Comparison of ENCODE assay signal across 8 mouse cellular contexts in genomic region chr3:52140162-52140561, GRCm38 (mm10). TPM values are rescaled to one million over a fixed set of nuclear protein-coding genes. Genes with fewer than 3 reads are reported as not detected.
DNase-seq lines count a peak whose midpoint lies in the region; ATAC-seq and TF ChIP-seq lines count a peak whose summit lies in the region.
"Had no signal": no experiment of that assay in that cellular context is flagged by ENCODE, and none has a peak within 500 bp of the region (broad histone marks: within the 10 kb centered on the region; RNA-seq: fewer than 3 reads in every experiment).

No protein-coding gene starts in this region.

- peak; percentile 74; the same call in 1 of the 2 replicates for ATAC-seq in lung, embryonic 14.5 days (ENCODE audit: insufficient read depth)

- H3K4me2 ChIP-seq in lung, embryonic 14.5 days: no peak overlapping the region

- TF ChIP-seq POLR2A in cerebellum, adult 2 months (IDR thresholded peaks at IDR 0.05; ENCODE audit: borderline replicate concordance, insufficient read depth, low read length): no peak

- peaks cover 8% of the 10 kb centered on the region; the same call in 1 of the 2 replicates for H3K4me1 ChIP-seq in cerebellum, adult 2 months (ENCODE audit: control insufficient read depth, insufficient read depth, low read length)
- no peaks in the 10 kb centered on the region for H3K4me1 ChIP-seq in lung, embryonic 14.5 days (ENCODE audit: insufficient read depth)

- H3K36me3 ChIP-seq in lung, embryonic 14.5 days (ENCODE audit: insufficient read depth): no peaks in the 10 kb centered on the region

- H3K4me3 ChIP-seq in cerebellum, adult 2 months (replicated peaks; ENCODE audit: insufficient read depth, low read depth, low read length): no peak overlapping the region
- no peak overlapping the region for H3K4me3 ChIP-seq in lung, embryonic 14.5 days (ENCODE audit: low read depth, low read length)

- intact Hi-C loops in heart, postnatal 36 days (cut with DNase I): no loop called here

- DNase-seq in testis, postnatal 10 days (ENCODE audit: low spot score): peak; percentile 45
- DNase-seq in testis, postnatal 14 days (ENCODE audit: low spot score): no peak
- peak; percentile 72 to 81 for DNase-seq in cerebellum, adult 2 months
- peak; percentile 21 to 34 for DNase-seq in heart, postnatal 36 days
- peak; percentile 71 for DNase-seq in lung, embryonic 14.5 days
- DNase-seq in telencephalon, adult 2 months (ENCODE audit: low read depth, low spot score): peak; percentile 81
- DNase-seq in spleen, adult 12 weeks (ENCODE audit: low spot score): no peak

- no peak overlapping the region for H3K27ac ChIP-seq in cerebellum, adult 2 months (ENCODE audit: insufficient read depth, low read length)
- H3K27ac ChIP-seq in lung, embryonic 14.5 days (ENCODE audit: low read depth): no peak overlapping the region
- H3K27ac ChIP-seq: liver, embryonic 14.5 days had no signal

- 18% methylated on average over 16 of the region's 16 CpGs for WGBS in cerebellum, adult 2 months
- 37% methylated on average over 16 of the region's 16 CpGs for WGBS in lung, embryonic 14.5 days

- no peaks in the 10 kb centered on the region for H3K9me3 ChIP-seq in lung, embryonic 14.5 days (ENCODE audit: low read depth, low read length)

- no peak overlapping the region for H3K9ac ChIP-seq in lung, embryonic 14.5 days
- H3K9ac ChIP-seq: liver, embryonic 14.5 days had no signal

- no peak for TF ChIP-seq CTCF in cerebellum, adult 2 months (IDR thresholded peaks at IDR 0.05; ENCODE audit: borderline replicate concordance, insufficient read depth, low read depth, low read length)
- no peak for TF ChIP-seq CTCF in lung, embryonic 14.5 days (IDR thresholded peaks at IDR 0.05; ENCODE audit: low read depth)

- no peaks in the 10 kb centered on the region for H3K27me3 ChIP-seq in cerebellum, adult 2 months (ENCODE audit: control insufficient read depth, insufficient read depth, low read length)
- H3K27me3 ChIP-seq in lung, embryonic 14.5 days (ENCODE audit: insufficient read depth, low read length): no peaks in the 10 kb centered on the region

RNA-seq across cellular contexts. Expression of gene Maml3, which starts 35.3 kb away (rescaled TPM):
- 6.5 and 7.8 TPM in 2 replicates for polyA plus RNA-seq in cerebellum, adult 2 months (2012; rRNA removed)
- 1 to 10 TPM; 1.8 to 5.0 TPM for total RNA-seq in heart, postnatal 36 days (2021)
- polyA plus RNA-seq in lung, embryonic 14.5 days (2014; fragmentation: Nextera tagmentation; extraction: Ambion mirVana): 8.4 and 9.1 TPM in 2 replicates

Comparison
In these comparisons a context has a peak if more than half of its experiments do, and no peak if none do; other contexts are left out.
1. DNase-seq: peak in testis, postnatal 10 days (single experiment), cerebellum, adult 2 months (2 of 2), heart, postnatal 36 days (2 of 2), lung, embryonic 14.5 days (single experiment) and telencephalon, adult 2 months (single experiment); none in testis, postnatal 14 days (single experiment) and spleen, adult 12 weeks (single experiment).